Mouse (Mus musculus) thymus, adult 2 months (tissue): ENCODE data around the gene Alkbh4.

ENCODE experiments used
- CTCF ChIP-seq: fragments of 200-500 bp; IDR thresholded peaks from 2 replicates; pipeline ENCODE4 v1.5.1; 2012; ENCODE audit warnings: mild to moderate bottlenecking, control low read depth, low read length, moderate library complexity, borderline replicate concordance; ENCODE audit not compliant: control insufficient read depth, poor library complexity, insufficient read depth; ENCODE audit errors: extremely low read depth
- POLR2A ChIP-seq: fragments of 200-500 bp; IDR thresholded peaks from 2 replicates; pipeline ENCODE4 v1.6.1; 2012; ENCODE audit warnings: mild to moderate bottlenecking, low read length, control low read depth, moderate library complexity; ENCODE audit not compliant: control insufficient read depth, poor library complexity, insufficient read depth; ENCODE audit errors: extremely low read depth

GRCm38 (mm10) chr5:136170512-136171362 is 34.8 kb downstream of the Alkbh4 start, which contains the start of gene Orai2:
- TF ChIP-seq CTCF = 0 out of 2 replicates have a peak, but pooled peaks have one; percentile 5
- peak; percentile 52 for TF ChIP-seq POLR2A
